Mouse (Mus musculus): ENCODE results near the gene Rab26.

Rab26 gene

GRCm38 (mm10) chr17:24507806-24508460 is 26.1 kb downstream of the Rab26 start:
- DNase-seq (ENCODE audit: low spot score in 2 of 2) = no peak

DNA sequence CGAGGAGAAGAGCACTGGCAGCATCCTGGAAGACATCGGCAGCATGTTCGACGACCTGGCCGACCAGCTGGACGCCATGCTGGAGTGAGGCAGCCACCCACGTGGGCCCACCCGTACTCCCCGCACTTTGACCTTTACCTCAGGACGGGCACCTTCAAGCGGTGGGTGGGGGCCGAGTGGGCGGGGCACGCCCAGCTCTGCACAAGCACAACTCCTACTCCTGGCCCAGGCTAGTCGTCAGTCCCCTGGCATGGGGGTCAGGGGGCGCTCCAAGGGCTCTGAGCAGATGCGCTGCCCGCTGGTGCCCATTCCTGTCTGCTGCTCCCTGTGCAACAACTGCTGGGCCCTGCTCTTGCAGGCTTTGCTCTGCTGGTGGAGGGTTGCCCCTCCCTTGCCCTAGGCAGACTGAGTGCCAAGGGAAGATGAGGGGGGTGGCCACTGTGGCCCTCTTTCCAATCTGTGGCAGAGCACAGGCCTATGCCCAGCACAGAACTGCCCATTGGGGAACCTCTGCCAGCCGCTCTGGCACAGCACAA is 26.8 kb downstream of the Rab26 start:
- no peak for DNase-seq (ENCODE audit: low spot score in 2 of 2)

DNA sequence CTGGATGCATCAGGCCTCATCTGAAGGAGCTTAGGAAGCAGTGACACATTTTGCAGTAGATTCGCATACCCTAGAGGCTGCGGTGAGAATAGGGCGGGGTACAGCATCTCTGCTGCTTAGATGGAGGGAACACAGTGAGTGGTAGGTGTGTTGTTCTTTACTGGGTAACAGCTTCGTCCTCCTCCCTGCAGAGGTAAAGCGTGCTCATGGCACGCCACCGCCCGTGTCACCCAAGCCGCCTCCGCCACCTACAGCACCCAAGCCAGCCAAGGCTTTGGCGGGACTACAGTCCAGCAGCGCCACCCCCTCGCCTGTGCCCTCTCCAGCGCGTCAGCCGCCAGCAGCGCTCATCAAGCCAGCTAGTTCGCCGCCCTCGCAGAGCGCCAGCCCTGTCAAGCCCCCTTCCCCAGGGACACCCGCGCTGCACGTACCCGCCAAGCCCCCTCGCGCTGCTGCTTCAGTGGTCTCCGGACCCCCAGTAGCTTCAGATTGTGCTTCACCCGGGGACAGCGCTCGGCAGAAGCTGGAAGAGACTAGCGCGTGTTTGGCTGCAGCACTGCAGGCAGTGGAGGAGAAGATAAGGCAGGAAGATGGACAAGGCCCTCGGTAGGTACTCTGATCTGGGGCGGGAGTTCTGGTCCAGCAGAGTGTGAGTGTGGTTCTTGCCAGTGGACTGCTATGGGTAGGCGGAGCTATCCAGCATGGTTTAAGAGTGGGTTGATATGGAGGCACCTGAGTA is 27.5 kb downstream of the Rab26 start:
- peak; percentile 71 to 76 for DNase-seq (ENCODE audit: low spot score in 2 of 2)

DNA sequence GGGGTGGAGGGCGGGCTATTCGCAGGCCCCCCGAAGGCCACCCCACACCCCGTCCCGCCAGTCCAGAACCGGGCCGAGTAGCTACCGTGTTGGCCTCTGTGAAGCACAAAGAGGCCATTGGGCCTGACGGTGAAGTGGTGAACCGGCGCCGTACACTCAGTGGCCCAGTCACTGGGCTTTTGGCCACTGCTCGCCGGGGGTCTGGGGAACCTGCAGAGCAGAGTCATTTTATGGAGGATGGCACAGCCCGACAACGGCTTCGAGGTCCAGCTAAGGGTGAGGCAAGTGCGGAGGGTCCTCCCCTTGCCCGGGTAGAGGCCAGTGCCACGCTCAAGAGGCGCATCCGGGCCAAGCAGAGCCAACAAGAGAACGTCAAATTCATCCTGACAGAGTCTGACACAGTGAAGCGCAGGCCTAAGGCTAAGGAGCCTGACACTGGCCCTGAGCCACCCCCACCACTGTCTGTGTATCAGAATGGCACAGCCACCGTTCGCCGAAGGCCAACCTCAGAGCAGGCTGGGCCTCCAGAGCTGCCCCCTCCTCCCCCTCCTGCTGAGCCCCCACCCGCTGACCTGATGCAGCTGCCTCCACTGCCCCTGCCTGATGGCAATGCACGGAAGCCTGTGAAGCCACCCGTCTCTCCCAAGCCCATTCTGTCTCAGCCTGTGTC is 28.6 kb downstream of the Rab26 start:
- DNase-seq (ENCODE audit: low spot score in 2 of 2) = no peak

DNA sequence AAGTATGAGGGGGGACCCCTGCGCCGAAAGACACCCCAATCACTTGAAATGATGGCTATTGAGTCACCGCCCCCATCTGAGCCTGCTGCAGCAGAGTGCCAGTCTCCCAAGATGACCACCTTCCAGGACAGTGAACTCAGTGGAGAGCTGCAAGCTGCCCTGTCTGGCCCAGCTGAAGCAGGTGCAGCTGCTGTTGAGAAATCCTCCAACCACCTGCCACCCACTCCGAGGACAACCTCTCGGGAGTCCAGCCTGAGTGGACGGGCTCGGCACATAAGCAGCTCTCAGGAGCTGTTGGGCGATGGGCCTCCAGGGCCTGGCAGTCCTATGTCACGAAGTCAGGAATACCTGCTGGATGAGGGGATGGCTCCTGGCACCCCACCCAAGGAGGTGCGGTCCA is 29.9 kb downstream of the Rab26 start:
- DNase-seq (ENCODE audit: low spot score in 2 of 2) = no peak

DNA sequence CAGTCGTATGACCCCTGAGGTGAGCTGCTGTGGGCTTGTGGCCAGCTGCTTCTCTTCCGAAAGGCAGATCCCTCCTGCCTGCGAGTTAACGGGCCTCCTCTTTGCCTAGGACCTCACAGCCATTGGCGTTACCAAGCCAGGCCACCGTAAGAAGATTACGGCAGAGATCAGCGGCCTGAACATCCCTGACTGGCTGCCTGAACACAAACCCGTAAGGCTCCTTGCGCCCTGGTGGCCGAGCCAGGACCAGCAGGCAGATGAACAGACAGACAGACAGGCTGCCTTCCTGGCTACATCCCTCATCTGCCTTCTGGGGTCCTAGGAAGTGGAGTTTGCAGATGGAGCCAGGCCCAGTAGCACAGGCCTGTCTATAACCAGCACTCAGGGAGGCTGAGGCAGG is 31.8 kb downstream of the Rab26 start:
- no peak for DNase-seq (ENCODE audit: low spot score in 2 of 2)

DNA sequence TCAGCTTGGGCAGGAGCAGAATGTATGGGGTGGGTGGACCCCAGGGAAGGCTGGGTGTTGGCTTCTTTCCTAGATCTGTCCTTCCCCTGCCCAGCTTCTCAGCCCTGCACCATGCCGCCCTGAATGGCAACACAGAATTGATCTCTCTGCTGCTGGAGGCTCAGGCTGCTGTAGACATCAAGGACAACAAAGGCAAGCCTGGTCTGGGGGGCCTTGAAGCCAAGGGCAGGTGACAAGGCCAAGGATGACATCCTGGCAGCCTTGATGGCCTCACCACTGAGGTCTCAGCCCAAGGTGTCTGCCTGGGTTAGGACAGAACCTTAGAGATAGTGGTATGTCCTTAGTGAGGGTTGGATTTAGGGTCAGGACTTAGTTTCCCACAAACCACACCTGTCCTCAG is 38.0 kb downstream of the Rab26 start:
- DNase-seq (ENCODE audit: low spot score in 2 of 2) = no peak

GRCm38 (mm10) chr17:24495443-24495842 is 38.6 kb downstream of the Rab26 start:
- peak; percentile 72 to 76 for DNase-seq (ENCODE audit: low spot score in 2 of 2)

GRCm38 (mm10) chr17:24494627-24495335 is 39.2 kb downstream of the Rab26 start:
- no peak for DNase-seq (ENCODE audit: low spot score in 2 of 2)

DNA sequence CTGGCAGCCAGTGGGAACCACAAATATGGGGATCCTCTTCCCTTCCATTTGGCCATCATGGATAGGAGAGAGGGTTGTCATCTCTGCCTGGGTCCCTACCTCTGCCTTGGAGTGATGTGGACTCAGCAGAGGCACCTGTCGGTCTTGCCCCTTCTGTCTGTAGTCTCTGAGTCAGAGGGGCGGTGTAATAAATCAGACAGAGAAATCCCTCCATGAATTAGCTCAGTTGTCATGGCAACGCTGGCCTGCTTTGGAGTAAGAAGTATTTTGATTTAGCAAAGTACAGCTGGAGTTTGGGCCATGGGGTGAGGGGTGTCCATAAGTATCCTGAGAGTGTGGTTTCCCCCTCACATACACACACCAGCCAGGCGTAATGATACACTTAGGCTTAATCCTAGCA is 43.6 kb downstream of the Rab26 start:
- no peak for DNase-seq (ENCODE audit: low spot score in 2 of 2)

DNA sequence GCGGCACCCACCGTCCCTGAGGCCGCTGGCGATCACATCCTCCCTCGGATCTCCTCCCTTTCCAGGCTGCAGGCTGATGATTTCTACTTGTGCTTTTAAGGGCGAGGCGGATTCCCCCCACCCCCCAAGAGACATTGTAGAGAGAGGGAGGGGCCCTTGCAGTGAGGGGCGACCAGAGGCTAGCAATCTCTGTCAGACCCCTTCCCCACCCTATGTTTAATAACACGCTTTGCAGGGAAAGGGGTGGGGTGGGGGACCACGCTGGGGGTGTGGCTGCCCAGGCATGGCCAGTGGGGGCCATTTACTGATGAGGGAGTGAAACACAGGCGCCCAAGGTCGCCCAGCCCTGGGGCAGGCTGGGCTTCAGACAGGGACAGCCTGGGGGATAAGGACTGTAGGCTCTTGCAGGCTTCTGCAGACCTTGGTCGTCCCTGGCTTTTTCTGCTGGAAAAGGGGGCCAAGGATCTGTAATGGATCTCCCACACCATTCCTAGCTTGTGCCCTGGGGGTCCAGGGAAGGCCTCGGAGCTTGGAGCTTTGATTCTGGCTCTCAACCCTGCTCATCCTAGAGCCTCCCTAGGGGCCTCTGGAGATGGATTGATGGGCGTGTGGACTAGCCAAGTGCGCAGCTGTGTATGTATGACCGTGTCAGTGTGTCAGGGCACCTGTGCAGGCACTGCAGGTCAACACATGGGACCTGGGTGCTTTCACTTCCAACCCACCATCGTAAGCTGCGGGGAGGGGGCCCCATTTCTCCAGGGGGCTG is 44.6 kb downstream of the Rab26 start:
- DNase-seq (ENCODE audit: low spot score in 2 of 2) = no peak

GRCm38 (mm10) chr17:24488662-24489264 is 45.2 kb downstream of the Rab26 start:
- DNase-seq (ENCODE audit: low spot score in 2 of 2) = peak in 1 of 2 experiments; percentile 44

- peak; percentile 67 to 69 for DNase-seq (ENCODE audit: low spot score in 2 of 2)
These were observed 45.8 kb downstream of the Rab26 start, which contains the start of gene Caskin1 for GRCm38 (mm10) chr17:24488186-24488661. TSS of gene Caskin1 (plus strand) at chr17:24488601.

DNA sequence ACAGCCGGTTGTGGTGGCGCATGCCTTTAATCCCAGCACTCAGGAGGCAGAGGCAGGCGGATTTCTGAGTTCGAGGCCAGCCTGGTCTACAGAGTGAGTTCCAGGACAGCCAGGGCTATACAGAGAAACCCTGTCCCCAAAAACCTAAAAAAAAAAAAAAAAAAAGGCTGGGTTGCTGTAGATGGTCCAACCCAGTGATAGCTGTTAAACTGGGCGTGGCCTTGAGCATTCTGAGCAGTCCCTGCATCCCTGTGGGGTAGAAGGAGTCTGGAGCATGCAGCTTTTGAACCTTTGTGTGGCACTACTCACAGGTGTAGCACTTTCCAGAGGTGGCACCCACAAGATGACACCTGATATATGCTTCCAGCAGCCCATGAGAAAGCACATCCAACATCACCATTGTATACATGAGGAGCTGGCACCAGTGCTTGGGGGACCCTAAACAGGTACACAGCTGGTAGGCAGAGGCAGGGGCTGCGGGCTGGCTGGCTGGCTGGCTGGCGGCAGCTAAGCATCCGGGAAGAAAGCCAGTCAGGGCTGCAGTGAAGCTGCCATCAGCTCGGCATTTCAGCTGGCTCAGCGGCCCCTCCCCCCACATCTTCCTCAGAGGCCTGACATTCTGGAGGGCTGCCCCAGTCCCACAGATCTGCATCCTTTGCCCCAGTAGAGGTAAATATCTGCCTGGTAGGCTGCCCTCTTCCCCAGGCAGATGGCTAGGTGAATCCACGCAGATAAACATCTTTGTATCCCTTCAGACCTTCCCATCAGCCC is 48.7 kb downstream of the Rab26 start:
- DNase-seq (ENCODE audit: low spot score in 2 of 2) = peak in 1 of 2 experiments; percentile 55

DNA sequence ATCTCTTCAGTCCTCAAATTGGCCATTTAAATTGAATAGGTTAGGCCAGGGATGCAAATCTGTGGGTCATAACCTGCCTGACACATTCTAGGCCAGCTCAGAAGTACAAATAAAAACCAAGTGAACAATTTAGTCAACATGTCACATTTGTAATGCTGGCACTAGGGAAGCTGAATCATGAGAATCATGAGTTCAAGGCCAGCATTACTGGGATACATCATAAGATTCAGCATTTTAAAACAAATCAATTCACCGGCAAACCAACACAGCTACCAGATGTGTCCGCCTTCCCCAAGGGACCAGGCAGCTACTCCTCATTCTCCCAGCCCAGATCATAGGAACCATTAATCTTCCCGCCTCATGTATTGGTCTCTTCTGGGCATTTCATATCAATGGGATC is 50.5 kb downstream of the Rab26 start:
- no peak for DNase-seq (ENCODE audit: low spot score in 2 of 2)

DNA sequence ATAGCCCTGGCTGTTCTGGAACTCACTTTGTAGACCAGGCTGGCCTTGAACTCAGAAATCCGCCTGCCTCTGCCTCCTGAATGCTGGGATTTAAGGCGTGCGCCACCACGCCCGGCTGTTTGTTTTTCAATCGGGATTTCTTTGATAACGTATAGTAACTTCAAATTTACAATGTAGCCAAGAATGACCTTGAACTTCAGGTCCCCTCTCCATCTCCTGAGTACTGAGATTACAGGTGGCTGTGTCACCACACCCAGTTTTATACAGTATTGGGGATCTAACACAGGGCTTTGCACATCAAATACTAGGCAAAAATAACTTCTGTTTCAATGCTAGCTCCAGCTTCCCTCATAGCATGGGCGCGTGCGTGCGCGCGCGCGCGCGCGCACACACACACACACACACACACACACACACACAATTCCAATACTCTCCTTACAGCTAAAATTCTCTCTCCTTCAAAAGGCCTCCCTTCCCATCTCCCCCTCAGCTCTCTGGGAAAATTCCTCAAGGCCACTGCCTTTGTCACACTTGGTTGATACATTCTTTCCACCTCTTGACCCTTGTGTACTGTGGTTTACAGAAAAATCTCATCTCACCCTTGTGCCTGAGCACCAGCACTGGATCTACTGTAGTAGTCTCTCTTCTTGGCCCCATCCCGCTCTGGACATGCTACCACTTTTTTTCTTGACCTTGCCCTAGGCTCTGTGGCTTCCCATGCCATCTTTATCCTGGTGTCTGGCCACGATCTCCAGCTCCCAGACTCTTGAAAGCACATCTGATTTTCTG is 52.8 kb downstream of the Rab26 start:
- no peak for DNase-seq (ENCODE audit: low spot score in 2 of 2)

GRCm38 (mm10) chr17:24480201-24480826 is 53.7 kb downstream of the Rab26 start:
- no peak for DNase-seq (ENCODE audit: low spot score in 2 of 2)

- no peak for DNase-seq (ENCODE audit: low spot score in 2 of 2)
These were observed 54.6 kb downstream of the Rab26 start for GRCm38 (mm10) chr17:24479431-24479830.

Data from frontal cortex, postnatal 36 days (tissue).